Mouse (Mus musculus): ENCODE measurements around the gene Vwa1.

The Vwa1 gene

GRCm38 (mm10) chr4:155779498-155779897 is 5.0 kb upstream of the Vwa1 start:
- DNase-seq, result no peak

- no peak for DNase-seq
These were observed 3.3 kb upstream of the Vwa1 start for GRCm38 (mm10) chr4:155777816-155778215.

GRCm38 (mm10) chr4:155776704-155777335 is 2.3 kb upstream of the Vwa1 start:
- DNase-seq, result no peak

GRCm38 (mm10) chr4:155775855-155776254 is 1.4 kb upstream of the Vwa1 start:
- DNase-seq, result no peak

- DNase-seq, result no peak
These were observed 658 bp upstream of the Vwa1 start for GRCm38 (mm10) chr4:155774971-155775740.

- no peak for DNase-seq
These were observed 991 bp downstream of the Vwa1 start for GRCm38 (mm10) chr4:155773335-155774078.

GRCm38 (mm10) chr4:155772786-155773185 is 1.7 kb downstream of the Vwa1 start:
- DNase-seq, result no peak

GRCm38 (mm10) chr4:155771706-155772105 is 2.8 kb downstream of the Vwa1 start:
- DNase-seq, result no peak

- no peak for DNase-seq
These were observed 3.9 kb downstream of the Vwa1 start for GRCm38 (mm10) chr4:155770626-155771025.

GRCm38 (mm10) chr4:155769880-155770512 is 4.5 kb downstream of the Vwa1 start:
- DNase-seq, result peak; percentile 92

- no peak for DNase-seq
These were observed 5.0 kb downstream of the Vwa1 start for GRCm38 (mm10) chr4:155769496-155769879.

GRCm38 (mm10) chr4:155762357-155762756 is 12.1 kb downstream of the Vwa1 start:
- no peak for DNase-seq

GRCm38 (mm10) chr4:155761356-155762099 is 13.0 kb downstream of the Vwa1 start:
- no peak for DNase-seq

- DNase-seq, result peak; percentile 97
These were observed 13.7 kb downstream of the Vwa1 start, which contains the start of gene Atad3a for GRCm38 (mm10) chr4:155760613-155761355. TSS of gene Atad3a (minus strand) at chr4:155761093.

- peak; percentile 54 for DNase-seq
These were observed 14.5 kb downstream of the Vwa1 start for GRCm38 (mm10) chr4:155759862-155760612.

GRCm38 (mm10) chr4:155757011-155757410 is 17.5 kb downstream of the Vwa1 start:
- DNase-seq, result no peak

- no peak for DNase-seq
These were observed 27.7 kb downstream of the Vwa1 start for GRCm38 (mm10) chr4:155746575-155747490.

GRCm38 (mm10) chr4:155746036-155746548 is 28.4 kb downstream of the Vwa1 start:
- DNase-seq, result no peak

GRCm38 (mm10) chr4:155745136-155745535 is 29.4 kb downstream of the Vwa1 start:
- DNase-seq, result no peak

GRCm38 (mm10) chr4:155744474-155744873 is 30.0 kb downstream of the Vwa1 start:
- DNase-seq, result no peak

Data from thymus, postnatal 4 days (tissue).